Comparison of ENCODE assay signal across 8 mouse cellular contexts in genomic region chr2:30547455-30548217, GRCm38 (mm10). TPM values are rescaled to one million over a fixed set of nuclear protein-coding genes. Genes with fewer than 3 reads are reported as not detected.
DNase-seq lines count a peak whose midpoint lies in the region; ATAC-seq lines count a peak whose summit lies in the region.

No protein-coding gene starts in this region.

- peaks cover 5% of the 10 kb centered on the region; the same call in 1 of the 2 replicates for H3K9me3 ChIP-seq in limb, embryonic 12.5 days

- 78% methylated on average over 19 of the region's 19 CpGs for WGBS in limb, embryonic 12.5 days

- H3K36me3 ChIP-seq in limb, embryonic 12.5 days: no peaks in the 10 kb centered on the region

- no peak overlapping the region for H3K9ac ChIP-seq in limb, embryonic 12.5 days (replicated peaks)

- H3K27ac ChIP-seq in limb, embryonic 12.5 days: peak overlapping the region; percentile 17; the same call in 1 of the 2 replicates

- H3K4me3 ChIP-seq in limb, embryonic 12.5 days (replicated peaks): no peak overlapping the region

- DNase-seq in ZHBTc4 (ENCODE audit: low read depth, low spot score) (peak; percentile 85), MN1 (ENCODE audit: low spot score) (no peak)
- DNase-seq in heart, postnatal 36 days: peak; percentile 61 to 63
- DNase-seq in natural killer cell, adult 2 months (ENCODE audit: low spot score in 2 of 2): peak; percentile 32 to 47
- no peak for DNase-seq in right cerebral cortex, adult 18-20 months

- ATAC-seq in CD4-positive, CD25-positive, alpha-beta regulatory T cell, adult 4 months: peak; percentile 68
- no peak for ATAC-seq in limb, embryonic 12.5 days (ENCODE audit: insufficient number of reproducible peaks, insufficient read depth, low FRiP score, low TSS enrichment, low read depth)
- ATAC-seq in megakaryocyte-erythroid progenitor cell, adult 5-6 weeks (replicated peaks; ENCODE audit: low FRiP score, low TSS enrichment, poor library complexity, severe bottlenecking): no peak

- H3K27me3 ChIP-seq in limb, embryonic 12.5 days: no peaks in the 10 kb centered on the region

- intact Hi-C loops in heart, postnatal 36 days (cut with DNase I): loop anchor here (2.0 kb wide), 1 partner anchor 107 kb away; no protein-coding TSS in a partner anchor

- H3K4me2 ChIP-seq in limb, embryonic 12.5 days: no peak overlapping the region

- peaks cover 38% of the 10 kb centered on the region for H3K4me1 ChIP-seq in limb, embryonic 12.5 days (replicated peaks)

RNA-seq across cellular contexts. Expression of gene Cstad, which starts 47.2 kb away (rescaled TPM):
- polyA plus RNA-seq in CD4-positive, CD25-positive, alpha-beta regulatory T cell, adult 4 months (2017; shearing (Covaris generic)): 1 to 10 TPM; 2.0 to 5.4 TPM
- 1 to 10 TPM; 1.5 to 2.3 TPM for total RNA-seq in heart, postnatal 36 days (2021)
- 0.63 and 1.7 TPM in 2 replicates for polyA plus RNA-seq in limb, embryonic 12.5 days (2016; fragmentation: Nextera tagmentation; extraction: Ambion mirVana)
- total RNA-seq in megakaryocyte-erythroid progenitor cell, adult 5-6 weeks (2014; fragmentation: Nextera tagmentation): 2.7 TPM in 1 of 2 replicates, not detected in the other
- total RNA-seq in megakaryocyte-erythroid progenitor cell, adult 5-6 weeks (2017): 1.0 TPM in 1 of 2 replicates, not detected in the other

Comparison
In these comparisons a context has a peak if more than half of its experiments do, and no peak if none do; other contexts are left out.
1. DNase-seq: peak in ZHBTc4 (single experiment), heart, postnatal 36 days (2 of 2) and natural killer cell, adult 2 months (2 of 2); none in MN1 (single experiment) and right cerebral cortex, adult 18-20 months (single experiment).